In genomic region chr7:66733882-66734281, GRCm38 (mm10) we compare ENCODE assay signal across 23 mouse cellular contexts. TPM values are rescaled to one million over a fixed set of nuclear protein-coding genes. Genes with fewer than 3 reads are reported as not detected.
"Had no signal": no experiment of that assay in that cellular context is flagged by ENCODE, and none has a peak within 500 bp of the region (broad histone marks: within the 10 kb centered on the region; RNA-seq: fewer than 3 reads in every experiment).

No protein-coding gene starts in this region.

- ATAC-seq: liver, postnatal 0 days; lung, postnatal 0 days; midbrain, embryonic 13.5 days; midbrain, embryonic 15.5 days had no signal

- DNase-seq: liver, embryonic 13.5 days; liver, postnatal 0 days; lung, adult 2 months; lung, postnatal 14 days; lung, postnatal 36 days; right cerebral cortex, postnatal 14 days; thymus, adult 18-20 months; thymus, postnatal 14 days; thymus, postnatal 36 days had no signal

- H3K36me3 ChIP-seq: liver, embryonic 13.5 days; liver, embryonic 15.5 days; lung, embryonic 15.5 days; midbrain, embryonic 13.5 days; midbrain, embryonic 15.5 days; neural tube, embryonic 12.5 days; stomach, embryonic 15.5 days had no signal

- H3K27me3 ChIP-seq: liver, embryonic 13.5 days; liver, embryonic 15.5 days; lung, embryonic 15.5 days; midbrain, embryonic 13.5 days; midbrain, embryonic 15.5 days; neural tube, embryonic 12.5 days; stomach, embryonic 15.5 days had no signal

- H3K9ac ChIP-seq: liver, embryonic 13.5 days; liver, embryonic 15.5 days; liver, postnatal 0 days; lung, embryonic 15.5 days; midbrain, embryonic 13.5 days; midbrain, embryonic 15.5 days; neural tube, embryonic 12.5 days; stomach, embryonic 15.5 days had no signal

- H3K4me3 ChIP-seq: liver, embryonic 13.5 days; liver, embryonic 15.5 days; lung, embryonic 15.5 days; megakaryocyte, embryonic 14.5 days; midbrain, embryonic 13.5 days; midbrain, embryonic 15.5 days; neural tube, embryonic 12.5 days; stomach, embryonic 15.5 days had no signal

- H3K27ac ChIP-seq: liver, embryonic 13.5 days; liver, embryonic 15.5 days; lung, embryonic 15.5 days; macrophage; midbrain, embryonic 13.5 days; midbrain, embryonic 15.5 days; neural tube, embryonic 12.5 days; stomach, embryonic 15.5 days; stomach, postnatal 0 days had no signal

- H3K4me1 ChIP-seq: liver, embryonic 13.5 days; liver, embryonic 15.5 days; lung, embryonic 15.5 days; megakaryocyte, embryonic 14.5 days; midbrain, embryonic 13.5 days; midbrain, embryonic 15.5 days; neural tube, embryonic 12.5 days; stomach, embryonic 15.5 days had no signal

- H3K9me3 ChIP-seq: liver, embryonic 13.5 days; liver, embryonic 15.5 days; lung, embryonic 15.5 days; midbrain, embryonic 13.5 days; midbrain, embryonic 15.5 days; neural tube, embryonic 12.5 days; stomach, embryonic 15.5 days had no signal

- H3K4me2 ChIP-seq: liver, embryonic 13.5 days; liver, embryonic 15.5 days; lung, embryonic 15.5 days; midbrain, embryonic 13.5 days; midbrain, embryonic 15.5 days; neural tube, embryonic 12.5 days; stomach, embryonic 15.5 days had no signal

RNA-seq across cellular contexts. Expression of gene Cers3, which starts 9.4 kb away (rescaled TPM):
- total RNA-seq: megakaryocyte progenitor cell, adult 5-6 weeks; monocyte, adult 5-6 weeks; neutrophil, adult 5-6 weeks had no signal
- polyA plus RNA-seq: liver, postnatal 0 days; macrophage; spleen, adult 2 months had no signal
